Mouse (Mus musculus): Measurements from ENCODE around the gene Tars2. TPM values are rescaled to one million over a fixed set of nuclear protein-coding genes. Genes with fewer than 3 reads are reported as not detected.

Gene Tars2
- polyA plus RNA-seq, 1 experiment from 2014 or later: 58.8 TPM

DNA sequence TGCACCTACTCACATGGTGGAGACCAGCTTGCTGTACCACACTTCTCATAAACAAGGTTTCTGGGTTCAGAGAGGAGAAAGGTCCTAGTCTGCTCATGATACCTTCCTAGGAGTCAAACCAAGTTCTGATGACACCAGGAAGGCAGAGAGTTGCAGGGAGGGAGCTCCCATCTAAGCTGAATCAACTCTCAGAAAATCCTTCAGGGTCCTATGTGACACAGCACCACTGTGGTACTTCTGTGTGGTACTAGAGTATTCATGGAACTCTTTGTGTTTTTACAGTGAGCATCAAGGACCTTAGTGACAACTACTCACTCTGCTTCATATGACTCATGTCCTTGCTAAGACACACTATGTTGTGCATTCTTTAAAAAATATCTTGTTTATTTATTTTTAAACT is 650 bp upstream of the Tars2 start:
- no peaks in the 10 kb centered on the region for H3K27me3 ChIP-seq (ENCODE audit: insufficient read depth, poor library complexity, severe bottlenecking)
- no peak overlapping the region for H3K27ac ChIP-seq
- H3K4me1 ChIP-seq (replicated peaks): peaks cover 13% of the 10 kb centered on the region; the same call in 1 of the 2 replicates
- DNase-seq (ENCODE audit: low spot score): no peak
- H3K9me3 ChIP-seq: no peaks in the 10 kb centered on the region
- H3K36me3 ChIP-seq: peaks cover 29% of the 10 kb centered on the region
- no peak overlapping the region for H3K4me3 ChIP-seq

DNA sequence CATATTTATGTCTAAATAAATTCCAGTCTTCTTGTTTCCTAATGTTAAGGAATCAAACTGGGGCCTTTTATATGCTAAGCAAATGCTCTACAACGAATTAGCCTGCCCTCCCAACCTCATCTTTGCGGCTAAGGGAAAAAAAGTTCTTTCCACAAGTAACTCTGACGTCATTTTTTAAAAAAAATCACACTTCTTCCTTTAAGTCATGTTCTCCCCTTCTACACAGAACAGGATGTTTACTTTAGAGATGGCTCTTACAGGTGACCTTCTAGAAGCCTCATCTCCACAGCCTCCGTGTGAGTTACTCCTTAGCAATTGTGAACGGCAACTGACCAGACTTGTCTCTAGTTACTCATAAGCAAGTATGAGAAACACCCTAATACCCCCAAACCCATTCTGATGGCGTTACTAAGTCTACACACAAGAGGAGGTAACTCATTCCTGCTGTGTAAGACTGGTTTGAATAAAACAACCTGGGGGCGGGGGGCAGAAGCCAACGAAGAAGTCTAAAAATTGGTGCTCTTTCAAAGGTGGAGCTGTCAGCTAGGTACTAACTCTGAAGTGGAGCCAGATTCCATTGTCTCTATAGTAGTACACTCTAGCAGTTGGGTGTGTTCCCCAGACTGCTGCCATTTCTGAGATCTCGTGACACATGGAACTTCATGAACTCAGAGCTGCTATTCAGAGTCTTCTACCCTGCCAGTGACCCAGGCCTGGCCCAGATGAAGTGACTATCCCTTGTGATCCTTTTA is 1.4 kb downstream of the Tars2 start:
- DNase-seq (ENCODE audit: low spot score): no peak
- Histone ChIP-seq H3K27ac (no peak overlapping the region), H3K36me3 (peaks cover 9% of the 10 kb centered on the region), H3K4me1 (replicated peaks) (peaks cover 21% of the 10 kb centered on the region), H3K4me3 (no peak overlapping the region), H3K9me3 (no peaks in the 10 kb centered on the region), H3K27me3 (ENCODE audit: insufficient read depth, poor library complexity, severe bottlenecking) (no peaks in the 10 kb centered on the region)
- 63% methylated on average over 9 of the region's 9 CpGs for WGBS

DNA sequence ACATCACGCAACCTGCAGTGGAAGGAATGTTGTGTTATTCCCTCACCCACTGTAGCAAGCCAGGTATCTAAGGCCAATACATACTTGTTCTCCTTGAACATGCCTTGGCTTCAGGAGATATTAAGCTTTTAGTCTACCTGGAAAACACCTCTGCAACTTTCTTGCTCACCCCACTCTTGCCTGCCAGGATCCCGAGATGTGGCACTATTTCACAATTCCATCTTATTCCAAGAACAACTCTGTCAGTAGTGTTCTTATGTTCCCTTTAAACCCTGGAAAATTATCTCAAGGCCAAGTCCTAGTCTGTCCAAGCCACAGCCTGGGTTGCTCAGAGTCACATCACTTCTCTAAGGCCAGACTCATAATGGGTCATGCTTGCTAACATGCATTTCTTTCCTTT is 3.2 kb downstream of the Tars2 start:
- H3K27ac ChIP-seq: no peak overlapping the region
- no peaks in the 10 kb centered on the region for H3K27me3 ChIP-seq (ENCODE audit: insufficient read depth, poor library complexity, severe bottlenecking)
- no peaks in the 10 kb centered on the region for H3K9me3 ChIP-seq
- WGBS: 88% methylated on average over 2 of the region's 2 CpGs
- no peak for DNase-seq (ENCODE audit: low spot score)
- no peak overlapping the region for H3K4me3 ChIP-seq
- H3K36me3 ChIP-seq: peaks cover 14% of the 10 kb centered on the region
- H3K4me1 ChIP-seq (replicated peaks): peaks cover 15% of the 10 kb centered on the region

DNA sequence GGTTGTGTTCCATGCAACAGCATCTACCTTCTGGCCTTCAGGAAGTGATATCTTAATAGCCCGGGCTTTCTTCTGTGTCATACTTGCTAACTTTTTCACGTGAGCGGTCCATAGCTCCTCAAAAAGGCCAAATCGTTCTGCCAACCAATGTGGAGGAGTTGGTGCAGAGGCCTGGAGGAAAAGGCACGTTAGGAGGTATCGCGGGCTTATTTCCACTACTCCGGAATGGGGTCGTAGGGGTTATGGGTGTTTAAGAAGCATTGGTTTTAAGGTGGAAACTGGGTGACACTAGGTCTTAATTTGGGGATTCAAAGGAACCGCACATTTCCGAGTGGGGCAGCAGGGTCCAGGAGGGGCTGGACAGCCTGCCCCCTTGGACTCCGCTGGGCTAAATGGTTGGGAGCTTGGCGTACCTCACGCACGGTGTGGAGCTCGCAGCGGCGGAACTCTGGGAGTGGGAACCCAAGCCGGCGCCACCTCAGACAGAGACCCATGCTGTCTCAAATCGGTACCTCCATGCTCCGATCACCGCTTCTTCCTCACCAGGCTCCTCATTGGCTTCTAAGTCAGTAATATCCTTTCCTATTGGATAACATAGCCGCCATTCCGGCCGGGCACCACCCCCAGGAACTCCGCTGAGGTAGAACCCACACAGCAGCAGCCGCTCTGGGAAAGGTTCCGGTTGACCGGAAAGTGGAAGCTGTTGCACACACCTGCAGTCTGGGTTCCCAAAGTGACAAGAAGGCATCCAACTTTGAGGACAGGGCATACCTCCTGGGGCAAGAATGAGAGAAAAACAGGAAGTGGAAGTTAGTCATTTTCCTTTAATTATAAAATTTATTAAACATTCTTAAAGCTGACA is 5.4 kb downstream of the Tars2 start:
- WGBS: under 1% methylated on average over 30 of the region's 30 CpGs
- peaks cover 33% of the 10 kb centered on the region for H3K36me3 ChIP-seq
- H3K27me3 ChIP-seq (ENCODE audit: insufficient read depth, poor library complexity, severe bottlenecking): no peaks in the 10 kb centered on the region
- peaks cover 15% of the 10 kb centered on the region for H3K4me1 ChIP-seq (replicated peaks)
- H3K4me3 ChIP-seq: peak overlapping the region; percentile 88
- peak overlapping the region; percentile 92 for H3K27ac ChIP-seq
- no peaks in the 10 kb centered on the region for H3K9me3 ChIP-seq
- peak; percentile 90 for DNase-seq (ENCODE audit: low spot score)

DNA sequence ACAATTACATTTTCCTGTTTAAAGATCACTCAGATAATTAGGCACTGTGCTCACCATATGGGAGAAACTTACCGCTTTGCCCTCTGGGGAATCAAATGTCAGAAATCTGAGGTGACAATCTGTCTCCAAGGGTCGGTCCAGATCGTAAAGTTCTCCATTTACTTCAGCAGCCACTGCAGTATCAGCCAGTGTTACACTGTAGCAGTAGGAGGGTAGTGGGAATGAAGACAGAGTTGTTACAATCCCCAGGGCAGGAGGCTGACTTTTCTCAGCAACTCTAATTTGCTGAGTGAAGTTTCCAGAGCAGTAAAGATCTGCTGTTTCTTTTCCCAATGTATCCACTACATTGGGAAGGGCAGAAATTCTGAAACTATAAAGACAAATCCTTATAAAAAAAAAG is 7.1 kb downstream of the Tars2 start:
- Histone ChIP-seq H3K27me3 (ENCODE audit: insufficient read depth, poor library complexity, severe bottlenecking) (no peaks in the 10 kb centered on the region), H3K36me3 (peaks cover 49% of the 10 kb centered on the region), H3K9me3 (no peaks in the 10 kb centered on the region), H3K4me3 (no peak overlapping the region), H3K4me1 (replicated peaks) (peaks cover 15% of the 10 kb centered on the region), H3K27ac (no peak overlapping the region)
- no peak for DNase-seq (ENCODE audit: low spot score)
- 89% methylated on average over 3 of the region's 3 CpGs for WGBS

DNA sequence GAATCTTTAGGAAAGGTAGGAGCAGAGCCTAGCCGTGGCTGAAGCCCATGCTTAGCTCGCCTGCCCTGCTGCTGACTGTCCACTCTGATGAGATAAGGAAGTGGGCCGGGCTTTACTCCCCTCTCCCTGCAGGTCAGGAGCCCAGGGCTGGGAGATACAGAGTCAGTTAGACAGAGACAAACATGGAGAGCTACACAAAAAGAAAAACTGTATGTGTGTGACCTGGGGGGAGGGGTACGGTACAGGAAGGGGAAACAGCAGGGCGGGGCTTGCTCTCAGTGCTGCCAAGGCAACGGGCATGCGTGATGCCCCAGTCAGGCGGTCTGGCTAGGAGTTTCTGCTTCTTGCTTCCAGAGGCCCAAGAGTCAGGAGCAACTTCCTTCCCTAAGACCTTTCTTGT is 19.6 kb downstream of the Tars2 start:
- no peak overlapping the region for H3K4me3 ChIP-seq
- no peaks in the 10 kb centered on the region for H3K27me3 ChIP-seq (ENCODE audit: insufficient read depth, poor library complexity, severe bottlenecking)
- no peaks in the 10 kb centered on the region for H3K9me3 ChIP-seq
- peaks cover 98% of the 10 kb centered on the region for H3K36me3 ChIP-seq
- 82% methylated on average over 8 of the region's 8 CpGs for WGBS
- H3K4me1 ChIP-seq (replicated peaks): peaks cover 30% of the 10 kb centered on the region
- H3K27ac ChIP-seq: no peak overlapping the region
- no peak for DNase-seq (ENCODE audit: low spot score)

DNA sequence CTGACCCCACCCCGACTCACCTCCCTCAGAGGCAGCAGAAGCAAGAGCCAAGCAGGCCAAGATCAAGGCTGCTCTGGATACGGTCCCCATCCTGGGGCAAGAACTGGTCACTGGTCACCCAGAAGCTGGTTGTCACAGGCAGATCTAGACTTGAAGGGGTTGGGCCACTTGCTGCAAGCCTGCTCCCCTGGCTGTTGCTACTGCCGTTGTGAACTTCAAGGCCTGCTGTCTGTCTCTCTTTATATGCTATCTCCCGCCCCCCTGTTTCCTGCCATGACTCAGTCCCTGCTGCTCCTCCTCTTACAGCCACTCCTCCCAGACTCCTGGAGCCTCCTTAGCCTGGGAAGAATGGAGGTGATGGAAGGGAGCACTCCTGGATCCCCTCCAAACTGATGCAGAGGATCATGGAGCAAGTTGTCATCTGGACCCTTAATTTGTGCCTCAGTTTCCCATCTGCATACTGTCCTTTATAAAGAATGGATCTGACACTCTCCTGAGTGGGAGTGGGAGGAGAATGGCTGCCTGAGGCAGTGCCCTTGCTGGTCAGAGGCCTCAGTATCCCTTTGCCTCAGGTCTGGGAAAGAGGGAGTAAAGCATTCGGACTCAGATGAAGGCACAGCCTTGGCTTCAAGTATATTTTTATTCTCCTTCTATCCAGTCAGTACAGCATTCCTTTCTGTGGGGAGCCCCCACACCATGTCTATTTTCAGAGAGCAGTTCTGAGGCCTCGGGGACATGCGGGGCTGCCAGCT is 20.5 kb downstream of the Tars2 start, which contains the start of gene Ecm1:
Ecm1 (minus strand) TSS at position 217 of the 752 bp plus-strand sequence.
- no peak for DNase-seq (ENCODE audit: low spot score)
- H3K4me3 ChIP-seq: no peak within 1 kb of the TSS
- no peaks in the 10 kb centered on the region for H3K27me3 ChIP-seq (ENCODE audit: insufficient read depth, poor library complexity, severe bottlenecking)
- peaks cover 98% of the 10 kb centered on the region for H3K36me3 ChIP-seq
- no peaks in the 10 kb centered on the region for H3K9me3 ChIP-seq
- H3K4me1 ChIP-seq (replicated peaks): peaks cover 30% of the 10 kb centered on the region
- H3K27ac ChIP-seq: peak within 1 kb of the TSS; percentile 45; the same call in 1 of the 2 replicates
- whole genome bisulfite sequencing: 81% methylated on average over 7 of the region's 7 CpGs

DNA sequence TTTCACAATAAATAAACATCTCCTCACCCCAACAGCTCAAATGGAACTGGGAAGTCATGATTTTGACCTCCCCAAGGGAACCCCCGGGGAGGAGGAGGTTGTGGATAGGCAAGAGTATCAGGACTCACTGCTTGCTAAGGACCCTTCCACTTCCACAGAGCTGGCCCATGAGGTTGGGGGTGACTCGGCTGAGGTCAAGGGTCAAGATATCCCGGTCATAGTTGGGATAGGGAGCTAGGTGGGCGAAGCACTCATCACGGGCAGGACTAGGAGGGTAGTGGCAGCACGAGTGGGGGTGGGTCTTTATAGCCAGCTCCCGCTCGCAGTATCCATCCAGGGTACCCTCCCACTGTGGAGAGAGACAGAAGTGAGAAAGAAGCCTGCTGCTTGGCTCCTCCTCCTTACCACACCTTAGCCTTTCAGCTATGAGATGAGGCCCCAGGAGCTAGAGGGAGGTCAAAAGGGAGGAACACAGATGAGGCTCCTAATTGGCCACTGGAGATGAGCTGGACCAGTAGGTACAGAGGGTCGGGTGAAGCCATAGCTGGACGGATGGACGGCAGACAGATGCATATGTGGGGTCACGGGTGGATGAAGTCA is 24.8 kb downstream of the Tars2 start:
- peaks cover 63% of the 10 kb centered on the region for H3K36me3 ChIP-seq
- no peaks in the 10 kb centered on the region for H3K27me3 ChIP-seq (ENCODE audit: insufficient read depth, poor library complexity, severe bottlenecking)
- H3K9me3 ChIP-seq: no peaks in the 10 kb centered on the region
- WGBS: 87% methylated on average over 12 of the region's 12 CpGs
- H3K4me3 ChIP-seq: no peak overlapping the region
- no peak overlapping the region for H3K27ac ChIP-seq
- H3K4me1 ChIP-seq (replicated peaks): peaks cover 36% of the 10 kb centered on the region
- no peak for DNase-seq (ENCODE audit: low spot score)

DNA sequence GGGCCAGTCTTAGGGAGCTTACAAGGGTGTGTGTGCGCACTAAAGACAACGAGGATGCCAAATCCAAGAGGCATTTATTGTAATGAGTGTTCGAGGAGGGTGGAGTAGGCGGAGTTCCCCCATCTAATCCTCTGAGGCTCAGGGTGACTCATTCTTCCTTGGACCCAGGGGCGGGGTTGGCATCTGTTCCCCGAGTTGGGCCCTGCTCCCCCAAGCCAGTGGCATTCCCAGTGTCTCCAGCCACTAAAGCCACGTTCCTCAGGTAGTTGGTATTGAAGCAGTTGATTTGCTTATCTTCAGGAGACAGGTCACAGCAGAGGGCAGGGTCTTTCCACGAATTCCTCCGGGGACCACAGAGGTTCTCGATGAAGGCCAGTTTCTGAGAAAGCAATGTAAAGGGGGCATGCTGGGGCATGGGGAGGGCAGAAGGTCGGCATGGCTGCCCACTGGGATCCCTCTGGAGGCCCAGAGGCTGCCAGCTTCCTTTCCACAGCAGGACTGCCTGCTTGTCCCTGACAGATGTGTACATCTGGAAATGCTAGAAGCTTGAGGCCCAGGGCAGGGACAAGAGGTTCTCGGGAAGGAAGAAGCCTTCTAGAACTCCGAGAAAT is 25.8 kb downstream of the Tars2 start:
- no peak for DNase-seq (ENCODE audit: low spot score)
- Histone ChIP-seq H3K27ac (no peak overlapping the region), H3K4me1 (replicated peaks) (peaks cover 29% of the 10 kb centered on the region), H3K9me3 (no peaks in the 10 kb centered on the region), H3K36me3 (peaks cover 54% of the 10 kb centered on the region), H3K4me3 (no peak overlapping the region), H3K27me3 (ENCODE audit: insufficient read depth, poor library complexity, severe bottlenecking) (no peaks in the 10 kb centered on the region)
- 76% methylated on average over 13 of the region's 13 CpGs for WGBS

DNA sequence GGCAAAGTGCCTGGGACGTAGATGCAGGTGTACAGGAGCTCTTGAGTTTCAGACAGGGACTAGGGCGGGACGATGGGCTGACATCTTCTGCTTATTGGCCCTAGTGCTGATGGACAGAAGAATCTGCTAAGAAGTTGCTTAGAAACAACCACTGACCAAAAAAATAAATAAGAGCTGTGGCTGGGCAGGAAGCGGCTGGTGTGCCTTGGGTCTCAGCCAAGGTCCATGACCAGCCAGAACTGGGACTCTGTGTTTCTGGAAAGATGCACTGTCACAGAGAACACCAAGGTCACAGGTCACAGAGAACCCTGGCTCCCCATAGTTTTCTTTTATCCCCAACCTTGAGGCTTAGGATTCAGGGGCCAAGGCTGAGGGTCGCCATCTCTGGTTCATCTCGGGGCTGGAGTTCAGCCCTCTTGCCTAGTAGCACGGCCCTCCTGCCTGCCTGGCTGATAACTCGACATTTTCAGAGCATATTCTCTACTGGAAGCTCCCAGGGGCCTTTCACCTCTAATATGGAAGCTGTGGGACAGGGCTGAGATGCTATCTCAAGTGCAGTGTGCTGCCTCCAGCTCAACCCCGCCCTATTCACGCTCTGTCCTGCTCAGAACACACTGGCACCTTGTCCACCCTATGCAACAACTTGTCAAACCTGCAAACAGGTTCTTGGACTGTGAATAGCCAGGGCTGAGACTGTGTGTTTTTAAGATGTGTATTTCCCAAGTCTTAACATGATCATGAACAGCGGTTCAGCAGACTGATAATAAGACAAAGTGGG is 27.1 kb downstream of the Tars2 start:
- DNase-seq (ENCODE audit: low spot score): no peak
- no peak overlapping the region for H3K27ac ChIP-seq
- H3K36me3 ChIP-seq: peaks cover 43% of the 10 kb centered on the region
- 86% methylated on average over 11 of the region's 11 CpGs for WGBS
- H3K4me1 ChIP-seq (replicated peaks): peaks cover 24% of the 10 kb centered on the region
- no peak overlapping the region for H3K4me3 ChIP-seq
- no peaks in the 10 kb centered on the region for H3K9me3 ChIP-seq
- H3K27me3 ChIP-seq (ENCODE audit: insufficient read depth, poor library complexity, severe bottlenecking): no peaks in the 10 kb centered on the region

DNA sequence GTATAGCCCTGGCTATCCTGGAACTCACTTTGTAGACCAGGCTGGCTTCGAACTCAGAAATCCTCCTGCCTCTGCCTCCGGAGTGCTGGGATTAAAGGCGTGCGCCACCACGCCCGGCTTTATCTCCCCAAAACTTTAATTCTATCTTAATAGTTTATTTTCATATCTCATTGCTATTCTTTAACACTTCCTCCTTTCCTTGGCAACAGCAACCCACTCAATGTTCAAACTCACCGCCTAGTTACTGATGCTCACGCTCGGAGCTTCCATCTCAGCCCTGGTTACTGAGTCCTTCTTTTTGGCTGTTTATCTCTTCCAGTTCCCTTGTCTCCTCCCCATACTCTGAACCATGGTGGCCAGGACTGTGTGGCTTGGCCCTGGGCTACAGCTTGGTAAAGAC is 27.7 kb downstream of the Tars2 start:
- peaks cover 36% of the 10 kb centered on the region for H3K36me3 ChIP-seq
- 95% methylated on average over 9 of the region's 9 CpGs for WGBS
- H3K27ac ChIP-seq: no peak overlapping the region
- no peak for DNase-seq (ENCODE audit: low spot score)
- H3K4me3 ChIP-seq: no peak overlapping the region
- peaks cover 18% of the 10 kb centered on the region for H3K4me1 ChIP-seq (replicated peaks)
- H3K9me3 ChIP-seq: no peaks in the 10 kb centered on the region
- H3K27me3 ChIP-seq (ENCODE audit: insufficient read depth, poor library complexity, severe bottlenecking): no peaks in the 10 kb centered on the region
